Mouse (Mus musculus) spleen, adult 2 months (tissue): ENCODE results near the gene Sh3glb1.

Experiments
- CTCF ChIP-seq: fragments of 200-500 bp; IDR thresholded peaks from 2 replicates; pipeline ENCODE4 v1.5.1; 2011; ENCODE audit warnings: mild to moderate bottlenecking, inconsistent platforms; ENCODE audit not compliant: insufficient read depth, insufficient read length, insufficient replicate concordance; ENCODE audit errors: extremely low read depth
- POLR2A ChIP-seq: fragments of 200-500 bp; IDR thresholded peaks from 2 replicates; pipeline ENCODE4 v1.6.1; 2011; ENCODE audit warnings: low read depth, low read length, inconsistent platforms

DNA sequence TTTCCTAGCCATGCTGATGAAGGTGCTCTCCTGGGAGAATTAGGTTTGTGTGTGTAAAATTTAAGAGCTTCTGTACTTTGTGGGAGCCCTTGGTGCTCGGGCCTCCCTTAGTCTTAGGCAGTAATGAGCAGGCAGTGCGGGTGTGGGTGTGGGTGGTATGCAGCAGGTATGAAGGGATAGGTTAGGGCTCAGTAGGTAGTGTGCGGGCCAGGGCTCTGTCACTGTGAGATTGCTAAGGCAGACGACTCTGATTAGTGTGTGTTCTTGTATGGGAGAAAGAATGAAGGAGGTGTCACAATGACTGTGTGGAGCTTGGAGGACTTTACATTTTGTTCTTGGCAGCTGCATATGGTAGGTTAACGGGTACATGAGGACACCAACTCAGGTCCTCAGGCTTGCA lies 34.0 kb downstream of the Sh3glb1 start:
- no peak for TF ChIP-seq POLR2A
- no peak for TF ChIP-seq CTCF
